Mouse (Mus musculus): ENCODE measurements around the gene Rgs13. TPM values are rescaled to one million over a fixed set of nuclear protein-coding genes. Genes with fewer than 3 reads are reported as not detected.
A peak's percentile ranks its signal among the peaks of the same experiment; 100 is the strongest.

Gene Rgs13
- total RNA-seq (2015) (not detected in 2 replicates), total RNA-seq (2017) (not detected in 2 replicates)

DNA sequence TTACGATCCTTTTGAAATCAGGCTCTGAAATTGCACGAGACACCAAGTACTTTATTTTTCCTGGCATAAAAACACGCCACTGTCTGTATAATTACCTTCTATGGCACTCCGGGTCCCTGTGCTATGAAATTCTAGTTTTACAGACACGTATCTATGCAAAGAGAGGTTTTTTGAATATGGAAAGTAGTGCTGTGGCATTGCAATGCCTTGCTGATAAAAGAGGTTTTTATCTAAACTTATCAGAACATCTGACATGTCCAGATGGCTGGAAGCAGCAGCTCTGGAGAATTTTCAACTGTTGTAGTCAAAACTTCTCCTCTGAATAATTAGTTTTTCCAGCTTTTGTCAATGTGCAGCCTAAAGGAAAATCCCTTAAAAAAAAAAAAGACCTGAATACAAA, at the start of gene Rgs13:
TSS of gene Rgs13 (minus strand) at position 207 of the 400 bp plus-strand sequence.
- ATAC-seq (replicated peaks; ENCODE audit: poor library complexity), result no peak

DNA sequence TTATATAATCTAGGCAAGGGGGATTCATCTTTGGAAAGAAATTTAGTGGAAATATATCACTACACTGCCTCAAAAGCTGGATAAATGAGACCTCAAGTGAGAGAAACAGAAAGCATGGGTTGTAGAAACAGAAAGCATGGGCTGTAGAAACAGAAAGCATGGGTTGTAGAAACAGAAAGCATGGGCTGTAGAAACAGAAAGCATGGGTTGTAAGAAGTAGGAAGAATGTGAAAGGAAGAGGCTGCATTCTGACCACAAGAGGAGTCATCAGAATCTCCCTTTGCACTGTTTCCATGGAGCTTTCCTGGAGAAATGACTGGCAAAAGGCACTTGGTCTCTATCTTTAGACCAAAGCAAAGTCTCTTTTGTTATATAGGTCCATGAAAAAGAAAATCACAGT, 38.1 kb upstream of the Rgs13 start:
- peak; percentile 92 for ATAC-seq (replicated peaks; ENCODE audit: poor library complexity)

DNA sequence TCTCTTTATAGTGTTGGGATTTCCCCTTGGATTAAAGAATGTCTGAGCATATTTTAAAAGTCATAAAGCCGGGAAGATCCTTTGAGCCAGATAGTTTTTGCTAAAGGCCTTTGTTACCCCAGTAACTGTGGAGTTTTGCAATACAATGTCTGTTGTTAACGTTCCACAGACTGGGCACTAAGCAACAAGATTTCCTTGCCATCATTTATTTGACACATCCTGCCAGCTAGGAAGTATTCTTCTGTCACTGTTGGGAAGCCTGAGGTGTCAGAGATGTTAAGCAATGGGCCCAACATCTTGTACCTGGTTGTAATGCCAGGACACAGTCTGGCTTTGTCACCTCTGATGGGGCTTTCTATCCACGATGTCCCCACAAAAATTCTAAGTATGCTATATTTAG, 33.7 kb upstream of the Rgs13 start:
- ATAC-seq (replicated peaks; ENCODE audit: poor library complexity), result no peak

DNA sequence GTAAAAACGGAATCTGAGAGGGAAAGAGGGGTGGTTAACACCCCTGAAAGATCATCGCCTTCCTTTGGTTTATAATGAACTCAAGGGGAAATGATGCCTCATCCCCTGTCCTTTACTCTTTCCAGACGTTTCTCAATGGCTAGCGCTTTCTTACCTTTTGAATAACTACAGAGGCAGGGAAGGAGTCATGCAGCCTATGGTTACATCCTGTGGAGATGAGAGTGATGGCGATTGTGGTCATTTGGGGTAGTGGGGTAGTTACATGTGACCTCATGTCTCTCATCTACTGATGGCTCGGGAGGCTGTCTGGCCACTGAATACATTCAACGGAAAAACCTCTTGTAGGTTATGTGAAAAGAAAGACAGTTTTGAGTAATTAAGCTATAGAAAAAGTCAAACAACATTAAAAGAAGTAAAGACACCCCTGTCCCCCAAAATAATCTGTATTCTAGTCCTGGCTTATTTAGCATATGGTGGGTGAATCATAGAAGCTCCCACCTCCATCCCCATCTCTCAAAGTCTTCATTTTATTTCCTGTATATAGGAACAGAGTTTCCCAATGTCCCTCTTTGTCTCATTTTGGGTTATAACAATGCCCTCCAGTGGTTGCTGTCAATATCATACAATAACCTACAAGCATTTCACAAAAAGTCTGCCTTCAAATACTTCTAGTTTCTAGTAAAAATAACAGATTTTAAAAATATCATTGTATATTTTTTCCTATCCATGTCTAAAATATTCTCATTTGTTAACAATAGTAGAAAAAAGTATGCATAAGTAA, 29.3 kb upstream of the Rgs13 start:
- ATAC-seq (replicated peaks; ENCODE audit: poor library complexity), result no peak

DNA sequence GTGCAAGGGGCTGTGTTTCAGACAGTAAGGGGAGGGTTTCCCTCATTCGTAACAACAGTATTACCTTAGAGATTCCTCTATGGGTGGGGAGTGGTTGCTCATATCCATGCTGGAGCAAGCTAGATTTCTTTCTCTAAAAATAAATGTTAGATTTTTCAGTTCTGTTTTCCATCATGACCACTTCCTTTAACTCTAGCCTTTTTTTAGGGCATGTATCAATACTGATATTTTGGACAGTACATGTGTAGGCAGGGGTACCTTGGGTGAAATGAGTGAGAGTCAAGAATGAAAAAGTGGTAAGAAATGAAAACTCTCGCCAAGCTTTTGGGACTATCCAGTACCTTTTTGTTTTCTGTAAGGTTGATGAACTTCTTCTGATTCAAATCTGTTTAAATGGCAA, 27.6 kb upstream of the Rgs13 start:
- ATAC-seq (replicated peaks; ENCODE audit: poor library complexity), result no peak

DNA sequence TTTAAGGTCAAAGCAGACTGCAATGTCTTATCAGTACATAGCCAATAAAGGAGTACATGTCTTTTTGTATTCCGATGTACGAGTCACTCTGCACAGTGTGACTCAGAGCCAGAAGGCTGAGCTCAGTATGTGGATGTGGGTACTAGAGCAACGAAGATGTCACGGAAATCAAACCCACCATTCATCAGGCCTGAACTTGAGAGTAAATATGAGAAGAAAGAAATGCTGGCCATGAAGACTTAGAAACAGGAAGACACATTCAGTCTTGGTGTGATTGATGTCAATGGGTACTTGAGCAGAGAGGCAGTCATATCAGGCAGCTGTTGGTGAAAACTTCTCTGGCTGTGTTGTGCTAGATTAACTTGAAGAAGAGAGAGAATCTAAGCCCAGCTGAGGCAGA, 25.8 kb upstream of the Rgs13 start:
- ATAC-seq (replicated peaks; ENCODE audit: poor library complexity), result peak; percentile 43

DNA sequence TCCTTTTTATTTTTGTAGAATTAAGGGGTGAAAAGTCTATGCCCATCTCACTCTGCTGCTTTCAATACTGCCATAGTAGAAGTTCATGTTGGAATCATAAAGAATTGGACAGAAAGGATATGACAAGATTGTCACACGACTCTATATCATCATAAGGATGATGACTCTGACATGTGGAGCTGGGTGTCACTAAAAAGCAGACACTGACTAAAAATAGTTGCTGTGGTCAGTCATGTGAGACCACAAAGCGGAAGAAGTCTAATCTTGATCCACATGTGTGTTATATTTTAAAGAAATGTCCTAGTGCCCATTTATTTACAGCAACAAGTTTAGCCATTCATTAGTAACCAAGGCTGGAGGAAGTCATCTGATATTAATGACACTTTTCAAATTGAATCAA, 23.3 kb upstream of the Rgs13 start:
- peak; percentile 90 for ATAC-seq (replicated peaks; ENCODE audit: poor library complexity)

DNA sequence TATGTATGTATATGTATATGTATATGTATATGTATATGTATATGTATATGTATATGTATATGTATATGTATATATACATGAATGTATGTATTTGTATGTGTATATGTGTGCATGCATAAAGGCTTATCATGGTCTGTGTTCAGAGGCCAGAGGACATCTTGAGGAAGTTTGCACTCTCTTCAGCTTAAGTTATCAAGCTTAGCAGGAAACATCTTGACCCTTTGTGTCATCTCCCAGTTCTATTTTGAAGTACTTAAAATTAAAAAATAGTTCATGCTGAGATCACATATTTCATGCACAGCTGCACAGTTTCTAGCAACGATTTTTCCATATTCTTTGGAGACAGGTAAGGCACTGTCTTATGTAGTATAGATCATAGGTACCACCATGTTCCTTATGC, 22.4 kb upstream of the Rgs13 start:
- ATAC-seq (replicated peaks; ENCODE audit: poor library complexity), result 0 out of 2 replicates have a peak, but pooled peaks have one; percentile 21

DNA sequence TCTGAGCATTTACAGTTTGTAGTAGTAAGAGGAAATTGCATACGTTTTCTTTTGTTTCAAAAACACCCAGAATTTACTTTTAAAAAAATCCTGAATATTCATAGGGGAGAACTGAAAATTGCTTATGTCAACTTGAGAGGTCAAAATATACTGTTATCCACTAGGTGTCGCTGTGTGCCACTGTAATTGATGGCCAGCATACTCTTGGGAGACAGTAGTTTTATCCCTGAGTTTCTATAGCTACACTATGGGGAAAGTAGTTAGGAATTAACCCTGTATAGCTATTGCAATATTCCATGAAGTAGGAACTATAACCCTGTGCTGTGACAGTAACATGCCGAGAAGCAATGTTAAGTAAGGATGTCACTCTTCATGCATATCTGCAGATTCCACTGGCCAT, 20.5 kb upstream of the Rgs13 start:
- peak; percentile 78 for ATAC-seq (replicated peaks; ENCODE audit: poor library complexity)

DNA sequence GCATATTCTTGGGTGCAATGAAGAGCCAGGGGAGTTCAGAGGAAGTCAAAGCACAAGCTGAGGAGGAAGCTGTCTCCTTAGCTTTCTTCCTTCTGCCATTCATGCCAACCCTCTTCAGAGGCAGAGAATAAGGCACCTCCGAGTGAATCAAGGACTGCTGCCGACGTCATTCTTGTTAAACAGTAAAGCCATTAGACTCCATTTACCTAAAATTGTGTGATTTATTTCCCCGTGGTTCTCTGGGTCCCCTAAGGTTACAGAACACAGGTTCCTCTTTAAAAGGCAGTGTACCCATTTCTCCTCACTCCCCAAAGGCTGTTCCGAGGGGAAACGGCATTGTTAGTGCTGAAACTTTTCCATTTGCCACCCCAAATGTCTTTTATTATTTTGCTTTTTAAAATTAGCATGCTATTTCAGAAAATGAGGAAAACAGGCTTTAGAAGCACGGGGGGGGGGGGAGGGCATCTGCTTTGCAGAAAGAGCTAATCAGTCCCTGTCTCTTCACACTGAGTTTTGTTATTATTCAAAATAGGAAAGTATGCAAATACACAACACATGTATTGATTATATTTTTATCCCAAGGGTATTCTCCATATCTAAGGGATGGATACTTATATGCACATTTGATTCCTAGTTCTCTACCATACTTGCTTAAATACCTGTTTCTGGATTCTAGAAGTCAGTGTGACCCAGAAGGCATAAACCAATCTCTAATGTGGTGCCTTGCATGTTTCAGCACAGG, 9.7 kb upstream of the Rgs13 start:
- ATAC-seq (replicated peaks; ENCODE audit: poor library complexity), result peak; percentile 21; the same call in 1 of the 2 replicates

DNA sequence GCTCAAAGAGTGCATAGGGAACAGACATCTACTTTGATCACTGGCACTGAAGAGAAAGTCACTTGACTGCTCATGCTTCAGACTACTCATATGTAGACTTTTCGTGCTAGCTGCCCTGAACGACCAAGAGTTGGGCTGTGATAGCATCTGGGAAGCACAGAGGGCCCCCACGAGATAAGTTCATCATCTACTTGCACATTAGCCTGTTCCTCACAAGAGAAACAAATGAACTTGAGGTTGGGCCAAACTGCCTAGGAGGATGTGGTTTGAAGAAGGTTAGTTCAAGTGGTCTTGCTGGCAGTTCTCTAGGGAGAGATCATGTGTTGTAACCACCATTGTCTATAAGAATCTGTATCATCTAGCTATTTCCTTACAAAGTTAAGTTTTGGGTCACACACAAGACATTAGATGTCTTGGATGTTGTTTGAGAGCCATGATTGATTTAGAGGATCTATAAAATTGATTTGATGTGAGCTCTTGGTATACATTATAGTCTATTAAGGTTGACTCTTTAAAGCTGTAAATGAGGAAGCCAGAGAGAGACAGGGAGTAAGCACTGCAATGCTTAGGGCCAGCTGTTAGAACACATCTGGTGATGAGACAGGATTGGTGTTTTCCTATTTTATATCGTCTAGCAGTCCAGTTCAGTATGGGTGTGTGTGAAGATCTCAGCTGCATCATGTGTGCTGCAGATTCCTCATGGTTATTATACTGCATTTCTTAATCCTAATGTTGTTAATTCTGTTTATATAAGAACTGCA, 8.0 kb upstream of the Rgs13 start:
- ATAC-seq (replicated peaks; ENCODE audit: poor library complexity), result peak; percentile 91

DNA sequence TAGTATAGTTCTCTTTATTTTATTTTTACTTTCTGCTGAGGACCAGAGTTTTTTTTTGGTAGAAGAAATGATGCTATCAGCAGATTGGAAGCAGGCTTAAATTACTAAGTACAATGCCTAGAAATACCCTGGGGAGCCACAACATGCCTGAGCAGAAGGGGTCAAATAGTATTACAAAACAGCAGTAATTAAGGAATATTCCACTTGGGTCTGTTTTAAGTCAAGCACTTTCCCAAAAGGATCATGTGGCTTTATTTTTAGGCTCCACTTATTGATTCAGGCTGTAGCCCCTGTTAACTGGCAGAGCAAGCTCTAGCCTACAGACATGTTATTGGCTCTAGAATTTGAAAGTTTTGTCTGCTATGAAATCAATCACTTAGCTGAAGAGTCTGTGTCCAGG, 6.5 kb upstream of the Rgs13 start:
- no peak for ATAC-seq (replicated peaks; ENCODE audit: poor library complexity)

DNA sequence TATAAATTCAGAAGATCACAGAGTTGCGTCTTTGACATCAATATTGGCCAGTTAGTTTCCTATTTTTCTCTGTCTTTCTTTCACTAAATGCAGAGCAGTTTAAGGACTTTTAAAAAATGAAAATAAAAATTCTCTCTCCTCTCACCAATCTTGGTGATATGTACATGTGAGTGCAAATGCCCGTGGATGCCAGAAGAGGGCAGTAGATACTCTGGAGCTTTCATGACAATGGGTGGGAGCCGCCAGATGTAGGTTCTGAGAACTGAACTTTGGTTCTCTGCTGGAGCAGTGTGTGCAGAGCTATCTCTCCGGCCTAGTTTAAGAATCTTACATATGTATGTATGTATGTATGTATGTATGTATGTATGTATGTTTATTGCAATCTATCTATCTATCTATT, 2.4 kb upstream of the Rgs13 start:
- ATAC-seq (replicated peaks; ENCODE audit: poor library complexity), result peak; percentile 76

DNA sequence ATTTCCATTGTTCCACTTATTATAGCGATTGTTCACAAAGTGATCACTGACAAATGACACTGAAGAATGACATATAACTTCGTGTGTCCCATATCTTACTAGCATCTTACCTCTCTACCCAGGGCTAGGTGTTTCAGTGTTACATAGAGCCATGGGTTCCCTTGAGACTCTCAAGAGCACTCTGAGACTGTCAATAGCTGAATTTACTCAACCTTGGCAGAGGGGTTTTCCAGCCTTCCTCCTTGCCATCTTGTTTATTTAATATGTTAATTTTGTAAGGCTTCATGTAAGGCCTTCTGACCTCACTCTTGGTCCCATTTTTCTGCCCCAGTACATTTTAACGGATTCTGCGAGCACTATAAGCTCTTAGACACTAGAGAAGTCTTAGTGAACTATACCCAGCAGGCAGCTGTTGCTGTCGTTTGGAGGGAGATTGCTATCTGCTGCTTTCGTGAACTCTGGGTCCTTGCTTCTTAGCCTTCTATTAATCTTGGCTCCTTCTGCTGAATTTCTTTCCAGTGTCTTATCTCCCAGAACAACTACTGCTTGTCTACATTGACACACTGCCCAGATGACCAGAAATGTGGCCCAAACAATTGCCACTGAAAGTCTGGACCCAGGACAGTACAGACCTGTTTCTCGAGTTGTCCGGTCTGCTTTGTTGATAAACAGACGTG, 1.2 kb upstream of the Rgs13 start:
- ATAC-seq (replicated peaks; ENCODE audit: poor library complexity), result no peak

DNA sequence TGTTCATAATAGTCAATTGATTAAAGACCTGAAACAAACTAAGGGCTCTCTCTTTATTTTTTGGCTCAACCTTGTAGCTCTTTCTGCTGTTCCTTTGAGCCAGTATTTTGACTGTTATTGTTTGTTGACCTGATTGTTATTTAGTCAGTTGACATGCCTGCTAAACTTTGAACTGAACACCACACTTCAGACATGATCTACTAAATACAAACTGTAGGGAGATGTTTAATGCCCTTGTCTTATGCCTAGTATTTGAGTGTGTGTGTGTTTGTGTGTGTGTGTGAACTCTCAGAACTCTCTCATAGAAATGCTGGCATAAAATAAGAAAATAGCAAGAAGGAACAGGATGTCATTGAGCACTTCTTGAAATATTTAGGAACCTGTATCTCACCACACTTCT, 448 bp upstream of the Rgs13 start:
- ATAC-seq (replicated peaks; ENCODE audit: poor library complexity), result no peak

DNA sequence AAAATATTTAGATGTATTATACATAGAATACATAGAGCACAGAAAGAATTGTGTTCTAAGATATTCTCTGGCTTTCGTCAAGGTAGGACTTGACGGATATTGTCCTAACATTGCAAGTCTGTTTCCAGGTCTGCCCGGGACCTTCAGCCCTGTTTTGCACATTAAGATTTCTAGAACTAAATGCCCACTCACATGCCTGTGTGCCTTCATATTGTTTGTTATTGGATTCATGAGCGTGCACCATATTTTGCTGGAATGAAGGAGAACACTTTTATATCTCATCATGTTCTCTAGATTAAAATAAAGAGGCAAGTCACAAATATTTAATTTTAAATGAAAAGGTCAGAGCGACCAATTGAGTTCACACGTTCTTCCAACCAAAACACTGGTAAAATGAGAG, 2.4 kb downstream of the Rgs13 start:
- no peak for ATAC-seq (replicated peaks; ENCODE audit: poor library complexity)

DNA sequence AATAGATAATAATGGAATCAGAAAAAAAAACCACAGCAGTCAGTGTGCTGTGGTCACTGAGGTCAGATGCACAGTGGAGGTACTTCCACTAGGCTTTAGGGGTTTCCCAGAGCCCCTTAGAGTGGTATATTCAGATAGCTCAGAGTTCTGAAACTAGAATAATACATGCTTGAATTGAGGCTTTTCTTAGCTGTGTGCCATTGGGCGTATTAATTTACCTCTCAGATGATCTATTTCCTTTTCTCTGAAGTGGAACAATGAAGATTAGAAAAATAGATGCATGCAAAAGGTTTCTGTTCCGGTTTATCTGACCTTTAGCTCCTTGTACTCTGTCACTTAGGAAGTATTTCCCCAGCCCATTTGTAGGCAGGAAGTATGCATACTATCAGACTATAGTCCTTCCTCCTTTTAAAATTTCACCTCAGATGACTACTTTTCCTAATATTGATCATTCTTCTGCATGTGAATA, 3.6 kb downstream of the Rgs13 start:
- no peak for ATAC-seq (replicated peaks; ENCODE audit: poor library complexity)

DNA sequence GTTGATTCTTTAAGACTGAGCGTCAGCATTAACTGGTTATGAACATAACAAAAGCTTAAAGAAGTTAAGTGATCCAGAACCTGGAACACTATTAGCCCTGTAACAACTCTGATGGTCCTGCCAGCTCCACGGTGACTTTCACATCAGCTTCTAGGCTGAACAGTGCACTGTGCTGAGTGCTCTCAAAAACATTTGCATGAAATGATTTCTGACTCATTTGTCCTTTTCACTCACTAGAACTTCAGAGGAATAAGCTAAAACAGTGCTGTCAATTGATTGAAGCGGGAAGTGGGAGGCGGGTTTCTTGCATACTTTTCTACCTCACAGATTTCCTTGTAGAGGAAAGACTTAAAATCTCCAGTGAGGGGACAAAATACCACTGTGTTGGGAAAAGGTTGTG, 8.3 kb downstream of the Rgs13 start:
- no peak for ATAC-seq (replicated peaks; ENCODE audit: poor library complexity)

DNA sequence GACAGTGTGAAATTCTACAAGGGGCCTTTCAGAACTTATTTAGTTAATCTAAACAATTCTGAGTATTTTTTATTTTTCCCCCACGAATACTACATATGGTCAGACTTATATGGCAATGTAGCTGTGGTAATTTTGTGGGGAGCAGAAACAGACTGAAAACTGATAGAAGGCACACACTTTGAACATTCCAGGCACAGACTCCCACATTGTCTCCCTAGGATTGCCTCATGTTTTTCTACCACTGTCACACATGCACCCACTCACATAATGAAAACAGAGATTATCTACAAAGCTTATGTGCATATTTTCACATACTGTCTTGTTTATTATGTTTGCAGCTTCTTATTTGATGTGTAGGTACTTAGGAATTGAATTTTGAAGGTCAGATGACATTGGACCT, 9.4 kb downstream of the Rgs13 start:
- no peak for ATAC-seq (replicated peaks; ENCODE audit: poor library complexity)

DNA sequence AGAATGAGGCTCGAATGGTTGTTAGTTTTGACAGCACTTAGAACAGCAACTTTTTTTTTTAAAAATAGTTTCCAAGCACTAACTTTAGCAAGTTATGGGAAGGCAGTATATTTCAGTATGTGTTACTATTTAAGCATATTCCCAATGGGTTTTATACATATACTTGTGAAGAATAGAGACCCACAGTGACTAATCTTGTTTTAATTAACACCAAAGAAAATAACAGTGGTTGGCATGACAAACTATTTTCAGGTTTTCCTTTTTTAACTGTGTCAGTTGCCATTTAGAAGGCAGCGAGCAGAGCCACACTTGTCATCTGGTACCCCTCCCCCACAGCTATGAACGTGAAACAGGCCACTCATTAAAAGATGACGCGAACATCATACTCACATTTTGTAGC, 10.3 kb downstream of the Rgs13 start:
- ATAC-seq (replicated peaks; ENCODE audit: poor library complexity), result no peak

DNA sequence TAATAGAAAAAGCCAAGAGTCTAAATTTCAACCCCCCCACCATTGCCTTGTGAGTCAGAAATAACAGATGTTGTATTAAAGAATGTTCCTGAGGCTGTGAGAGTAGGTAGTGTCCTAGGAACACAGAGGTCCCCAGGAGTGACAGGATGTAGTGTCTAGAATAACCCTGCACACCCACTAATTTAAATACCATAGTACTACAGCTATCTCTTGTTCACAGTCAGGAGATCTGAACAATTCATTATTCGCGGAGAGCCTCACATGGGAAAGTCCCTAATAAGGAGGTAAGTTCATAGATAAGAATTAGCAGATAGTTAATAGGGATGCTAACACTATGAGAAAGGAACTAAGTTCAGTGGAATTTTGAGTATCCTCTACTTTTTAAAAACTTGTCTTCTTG, 10.9 kb downstream of the Rgs13 start:
- ATAC-seq (replicated peaks; ENCODE audit: poor library complexity), result no peak
